Mouse (Mus musculus) cerebellum, adult 2 months (tissue): ENCODE data around the gene Rab40b.

Experiments used
- CTCF ChIP-seq: fragments of 200-500 bp; IDR thresholded peaks from 2 replicates; pipeline ENCODE4 v1.5.1; 2011; ENCODE audit warnings: low read depth, mild to moderate bottlenecking, control low read depth, low read length, moderate library complexity, borderline replicate concordance; ENCODE audit not compliant: insufficient read depth
- POLR2A ChIP-seq: fragments of 200-500 bp; IDR thresholded peaks from 2 replicates; pipeline ENCODE4 v1.6.1; 2011; ENCODE audit warnings: low read length, control low read depth, borderline replicate concordance; ENCODE audit not compliant: insufficient read depth

- TF ChIP-seq CTCF = no peak
- TF ChIP-seq POLR2A = no peak
Measured at GRCm38 (mm10) chr11:121367170-121367707, 20.8 kb downstream of the Rab40b start.
